Mouse (Mus musculus): ENCODE measurements around the gene Bcr.

Gene Bcr

DNA sequence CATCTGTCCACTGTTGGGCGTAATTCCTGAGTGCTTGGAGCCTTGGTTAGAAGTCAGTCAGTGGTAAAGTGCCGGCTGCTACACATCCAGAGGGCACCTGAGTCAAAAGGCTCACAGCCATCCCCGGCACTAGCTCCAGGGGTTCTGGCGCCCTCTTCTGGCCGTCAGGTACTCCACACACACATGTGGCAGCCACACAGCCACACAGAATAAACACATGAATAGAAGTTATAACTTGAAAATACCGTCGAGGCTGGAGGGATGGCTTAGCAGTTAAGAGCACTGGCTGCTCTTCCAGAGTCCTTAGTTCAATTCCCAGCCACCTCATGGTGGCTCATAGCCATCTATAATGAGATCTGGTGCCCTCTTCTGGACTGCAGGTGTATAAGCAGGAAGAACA lies 131.3 kb downstream of the Bcr start:
- DNase-seq, result no peak

DNA sequence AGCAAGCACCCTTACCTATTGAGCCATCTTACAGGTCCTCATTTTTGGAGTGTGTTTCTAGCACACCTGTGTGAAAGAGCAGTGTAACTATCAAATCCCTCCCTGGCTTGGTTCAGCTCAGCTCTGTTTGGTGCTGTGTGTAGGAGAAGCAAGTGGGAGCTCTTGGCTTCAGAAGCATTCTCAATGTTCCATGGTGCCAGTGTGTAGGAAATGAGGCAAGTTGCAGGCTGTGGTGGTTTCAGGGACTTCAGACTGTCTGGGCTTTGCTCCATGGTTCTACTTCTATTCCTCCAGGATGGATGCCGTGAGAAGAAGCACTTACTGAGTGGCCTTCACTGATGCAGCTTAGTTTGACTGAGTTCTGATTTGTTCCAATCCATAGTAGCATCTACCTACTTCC lies 137.4 kb downstream of the Bcr start:
- DNase-seq, result no peak

GRCm38 (mm10) chr10:75200733-75201132 lies 140.3 kb downstream of the Bcr start:
- peak; percentile 63 for DNase-seq

DNA sequence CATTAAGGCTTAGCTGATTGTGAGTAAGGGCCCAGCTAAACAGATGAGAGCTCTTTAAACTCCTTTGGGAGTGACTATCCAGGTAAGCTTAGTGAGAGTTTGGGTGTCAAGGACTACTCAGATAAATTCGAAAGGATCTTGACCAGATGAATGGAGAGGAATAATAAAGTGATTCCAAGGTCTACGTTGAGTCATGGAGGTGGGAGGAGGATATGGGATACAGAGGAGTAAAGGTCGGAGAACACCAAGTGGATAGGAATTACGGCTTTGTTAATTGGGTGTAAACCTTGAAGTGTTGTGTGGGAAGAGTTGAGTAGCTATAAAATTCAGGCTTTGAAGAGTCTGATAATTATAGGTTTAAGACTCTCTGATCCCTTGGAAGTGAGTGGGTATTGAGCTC lies 145.8 kb downstream of the Bcr start:
- DNase-seq, result no peak

- DNase-seq, result no peak
Observed at GRCm38 (mm10) chr10:75210841-75211240, 150.4 kb downstream of the Bcr start.

DNA sequence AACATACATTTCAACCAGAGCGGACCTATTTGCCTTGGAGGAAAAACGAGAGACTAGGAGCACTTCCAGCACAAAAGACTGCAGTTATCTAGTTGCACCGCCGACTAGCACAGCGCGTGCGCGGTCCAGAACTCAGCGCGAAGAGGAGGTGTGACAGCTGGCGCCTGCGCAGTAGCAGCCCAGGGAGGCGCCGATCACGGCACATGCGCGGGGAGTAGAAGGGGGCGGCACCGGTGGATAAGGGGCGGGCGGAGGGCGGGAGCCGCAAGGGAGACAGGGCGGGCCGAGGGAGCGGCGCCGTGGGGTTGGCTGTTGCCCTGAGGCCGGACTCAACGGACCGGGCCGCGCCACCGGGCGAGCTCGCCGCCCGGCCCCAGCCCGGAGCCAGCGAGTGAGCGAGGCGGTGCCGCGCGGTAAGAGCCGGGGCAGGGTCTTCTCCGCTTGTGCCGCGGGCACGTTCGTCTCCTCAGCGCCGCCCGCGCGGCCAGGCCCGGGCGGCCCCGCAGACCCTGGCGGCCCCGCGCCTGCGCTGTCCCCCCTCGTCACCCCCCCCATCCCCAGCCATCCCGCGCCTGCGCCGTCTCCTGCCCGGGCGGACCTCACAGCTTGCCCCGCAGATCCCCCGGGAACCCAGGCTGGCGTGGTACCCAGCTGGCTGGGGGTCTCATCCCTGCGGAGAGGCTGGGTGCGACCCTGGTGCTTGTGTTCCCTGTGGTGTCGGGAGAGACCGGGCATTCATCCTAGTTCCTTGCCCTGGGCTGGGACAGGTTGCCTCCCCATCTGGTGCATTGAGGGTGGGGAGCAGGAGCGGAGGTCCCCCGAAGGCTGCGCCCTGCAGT lies 151.6 kb downstream of the Bcr start, which contains the start of gene Specc1l:
Gene Specc1l, plus strand, starts transcription at position 267 of the 839 bp plus-strand sequence.
- DNase-seq, result peak; percentile 97

GRCm38 (mm10) chr10:75212981-75213380 lies 152.6 kb downstream of the Bcr start:
- no peak for DNase-seq

GRCm38 (mm10) chr10:75220722-75221121 lies 160.3 kb downstream of the Bcr start:
- no peak for DNase-seq

- no peak for DNase-seq
Observed at GRCm38 (mm10) chr10:75221936-75222610, 161.7 kb downstream of the Bcr start.

- no peak for DNase-seq
Observed at GRCm38 (mm10) chr10:75222611-75222998, 162.2 kb downstream of the Bcr start.

- no peak for DNase-seq
Observed at GRCm38 (mm10) chr10:75224154-75224553, 163.8 kb downstream of the Bcr start.

DNA sequence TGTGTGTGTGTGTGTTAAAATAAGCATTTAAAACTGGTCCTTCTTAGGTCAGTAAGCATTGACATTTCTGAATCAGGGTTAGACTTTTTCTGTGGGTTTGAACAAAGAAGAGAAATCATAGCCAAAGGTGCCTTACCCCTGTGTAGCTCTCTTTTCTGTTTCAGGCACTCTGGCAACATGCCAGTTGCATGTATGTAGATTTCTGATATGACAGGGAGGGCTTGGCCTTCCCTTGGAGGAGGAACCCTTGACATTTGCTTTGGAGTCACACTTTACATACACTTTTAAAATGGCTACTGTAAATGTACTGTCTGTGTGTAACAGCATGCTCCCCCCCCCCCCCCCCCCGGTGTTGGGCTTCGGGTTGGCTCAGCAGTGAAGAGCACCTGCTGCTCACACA lies 164.2 kb downstream of the Bcr start:
- no peak for DNase-seq

GRCm38 (mm10) chr10:75227381-75227780 lies 167.0 kb downstream of the Bcr start:
- DNase-seq, result no peak

DNA sequence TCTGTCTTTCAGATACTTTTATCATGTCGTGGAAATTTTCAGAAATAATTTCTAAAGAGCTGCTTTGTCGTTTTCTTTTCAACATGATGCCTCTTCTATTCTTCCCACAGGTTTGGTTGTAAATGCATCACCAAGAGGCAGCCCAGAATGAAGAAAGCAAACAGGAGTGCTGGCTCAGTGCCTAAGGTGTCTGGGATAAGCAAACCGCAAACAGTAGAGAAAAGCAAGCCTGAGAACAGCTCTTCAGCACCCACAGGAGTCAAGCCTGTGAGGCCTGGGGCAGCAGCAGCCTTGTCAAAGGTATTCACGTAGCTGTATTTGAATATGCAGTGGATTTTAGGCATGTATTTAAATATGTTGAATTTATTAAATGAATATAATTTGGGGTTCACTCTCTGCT lies 170.2 kb downstream of the Bcr start:
- peak; percentile 66 for DNase-seq

- DNase-seq, result no peak
Observed at GRCm38 (mm10) chr10:75231876-75232275, 171.5 kb downstream of the Bcr start.

DNA sequence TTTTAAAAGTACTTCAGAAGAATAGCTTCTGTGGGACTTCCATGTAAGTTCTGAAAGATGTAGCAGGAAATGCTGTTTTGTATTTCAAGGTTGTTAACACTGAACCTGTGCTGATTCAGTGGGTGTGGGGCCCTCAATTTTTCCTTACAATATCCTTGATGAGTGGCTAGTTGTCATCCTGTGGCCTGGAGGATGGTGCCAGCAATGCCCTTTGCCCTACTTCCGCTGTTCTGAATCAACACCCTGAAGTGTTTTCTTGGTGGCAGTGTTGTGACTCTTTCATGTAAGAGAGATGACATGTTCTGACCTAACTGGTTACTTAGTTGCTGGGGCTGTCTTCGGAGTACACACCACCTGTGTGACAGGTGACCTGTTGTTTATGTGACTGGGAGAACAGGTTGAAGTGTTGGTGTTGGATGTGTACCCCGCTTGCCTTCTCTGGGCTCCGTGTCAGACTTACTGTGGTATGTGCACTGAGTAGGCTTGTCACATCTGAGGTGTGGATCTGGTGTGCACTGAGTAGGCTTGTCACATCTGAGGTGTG lies 172.3 kb downstream of the Bcr start:
- no peak for DNase-seq

- DNase-seq, result no peak
Observed at GRCm38 (mm10) chr10:75233489-75233888, 173.1 kb downstream of the Bcr start.
